Mouse (Mus musculus) C2C12 (cell line): Measurements from ENCODE around the gene Gria3.

Experiments used
- CTCF ChIP-seq: IDR thresholded peaks from one replicate; pipeline ENCODE4 v1.5.1; 2011; ENCODE audit not compliant: control insufficient read depth, insufficient read depth, insufficient read length
- MAX ChIP-seq: IDR thresholded peaks from one replicate; pipeline ENCODE4 v1.6.1; 2011; ENCODE audit warnings: mild to moderate bottlenecking, control low read depth
- MYOD1 ChIP-seq: IDR thresholded peaks from one replicate; pipeline ENCODE4 v1.6.1; 2011; ENCODE audit warnings: low read depth; ENCODE audit not compliant: control insufficient read depth, insufficient read length
- MYOG ChIP-seq: IDR thresholded peaks from one replicate; pipeline ENCODE4 v1.6.1; 2011; ENCODE audit not compliant: control insufficient read depth, insufficient read length; ENCODE audit errors: extremely low read depth

DNA sequence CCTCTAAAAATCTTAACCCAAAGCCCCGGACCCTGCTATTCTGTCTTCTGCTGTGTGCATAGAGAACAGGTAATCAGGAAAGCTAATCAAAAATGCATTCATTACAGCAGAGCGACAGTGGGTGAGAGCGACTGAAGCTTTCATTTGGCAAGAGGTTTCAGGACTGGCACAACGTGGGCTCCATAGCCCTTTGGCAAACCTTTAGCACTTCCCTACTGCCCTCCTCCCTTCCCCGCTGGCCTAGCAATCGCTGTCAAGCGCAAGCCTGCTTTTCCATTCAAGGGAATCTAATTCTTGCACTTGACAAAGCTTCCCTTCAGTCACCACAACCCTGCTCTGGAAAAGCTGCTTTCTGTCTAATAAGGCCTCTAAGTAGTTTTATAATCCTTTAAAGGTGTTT is 13.6 kb upstream of the Gria3 start:
- TF ChIP-seq CTCF = no peak
- TF ChIP-seq MAX = no peak
- no peak for TF ChIP-seq MYOD1
- TF ChIP-seq MYOG = no peak
